Mouse (Mus musculus): ENCODE results near the gene Gramd4. TPM values are rescaled to one million over a fixed set of nuclear protein-coding genes. Genes with fewer than 3 reads are reported as not detected.

The Gramd4 gene
- 10 to 100 TPM; 77.5 to 84.6 TPM for total RNA-seq (2023)

DNA sequence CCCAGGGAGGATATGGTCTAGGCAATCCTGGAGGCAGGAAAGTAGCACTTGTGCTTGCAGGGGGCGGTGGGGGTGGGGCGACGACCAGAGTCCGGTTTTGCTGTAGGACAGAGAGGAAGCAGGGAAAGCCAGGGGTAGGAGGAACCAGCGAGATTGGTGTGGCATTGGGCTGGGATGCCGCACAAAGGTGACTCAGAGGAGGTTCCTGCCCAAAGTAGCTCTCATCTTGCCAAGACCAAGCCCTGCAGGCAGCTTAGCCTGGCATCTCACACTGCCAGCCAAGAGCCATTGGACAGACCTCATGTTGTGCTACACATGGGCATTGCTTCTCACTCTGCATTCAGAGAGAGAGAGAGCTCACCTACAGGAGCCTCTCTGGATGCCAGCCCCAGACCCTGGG is at the start of gene Gramd4:
Gramd4 (plus strand) TSS at position 283 of the 400 bp plus-strand sequence.

GRCm38 (mm10) chr15:86033191-86033841 is 24.2 kb upstream of the Gramd4 start, which contains the start of gene Celsr1:
Celsr1 (minus strand) TSS chr15:86033777.

DNA sequence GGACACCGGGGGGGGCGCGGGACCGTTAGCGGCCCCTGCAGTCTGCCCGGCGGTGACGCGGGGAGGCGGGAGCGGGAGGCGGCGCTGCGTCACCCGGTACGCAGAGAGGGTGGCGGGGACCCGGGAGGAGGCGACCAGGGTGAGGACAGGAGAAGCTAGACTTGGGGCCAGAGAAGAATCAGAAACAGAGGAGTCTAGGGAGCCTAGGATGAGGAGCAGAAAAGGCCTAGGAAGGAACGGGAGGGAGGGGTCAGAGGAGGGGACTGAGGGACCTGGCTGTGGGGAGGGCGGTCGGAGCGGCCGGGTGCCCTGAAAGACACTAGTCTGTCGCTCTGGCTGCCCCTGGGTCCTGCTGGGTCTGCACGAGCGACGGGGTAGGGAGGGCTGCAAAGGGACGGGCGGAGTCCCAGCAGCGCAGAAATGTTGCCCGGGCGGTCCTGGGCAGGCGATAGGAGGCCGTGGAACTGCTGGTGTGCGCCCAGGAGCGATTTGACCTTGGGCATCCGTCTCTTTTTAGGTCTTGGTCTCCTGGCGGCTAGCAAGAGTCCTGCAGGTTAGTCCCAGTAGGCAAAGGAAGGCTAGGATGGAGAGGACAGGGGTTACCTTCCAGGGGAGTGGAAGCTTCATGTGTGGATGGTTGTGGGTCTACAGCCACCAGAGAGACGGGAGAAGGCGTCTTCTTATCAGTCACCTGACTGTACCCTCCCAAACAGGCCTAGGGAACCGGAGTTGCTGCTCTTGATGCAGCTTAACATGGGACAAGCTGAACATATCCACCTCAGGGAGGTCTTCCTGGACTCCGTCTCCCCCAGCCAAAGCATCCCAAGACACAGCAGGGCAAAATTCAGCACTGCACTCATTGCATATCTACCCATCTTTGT is 128.4 kb downstream of the Gramd4 start, which contains the start of gene Cerk:
Cerk (minus strand) TSS at position 453 of the 881 bp plus-strand sequence.

Other genes starting within 250 kb of the Gramd4 start
- 10 to 100 TPM; 10.0 to 12.4 TPM for gene Cdpf1, start 246.0 kb upstream of the Gramd4 start, total RNA-seq (2023)
- gene Pkdrej, start 236.0 kb upstream of the Gramd4 start, total RNA-seq (2023), result not detected
- 10 to 100 TPM; 13.7 to 13.9 TPM for gene Ttc38, start 225.4 kb upstream of the Gramd4 start, total RNA-seq (2023)
- gene Gtse1, start 197.9 kb upstream of the Gramd4 start, total RNA-seq (2023), result 1 to 10 TPM in 1 of 2 experiments, under 1 TPM in 1; 0.84 to 1.1 TPM
- gene Trmu, start 178.4 kb upstream of the Gramd4 start, total RNA-seq (2023), result 10 to 100 TPM; 15.2 to 16.0 TPM
- gene Celsr1, start 23.9 kb upstream of the Gramd4 start, total RNA-seq (2023), result under 1 TPM; 0.60 to 0.76 TPM
- gene Cerk, start 128.4 kb downstream of the Gramd4 start, total RNA-seq (2023), result 10 to 100 TPM; 59.9 to 62.1 TPM
- gene Tbc1d22a, start 156.8 kb downstream of the Gramd4 start, total RNA-seq (2023), result 10 to 100 TPM; 56.4 to 70.8 TPM

All from monocyte, adult 59 days (primary cell).